Mouse (Mus musculus) CH12.LX (cell line): ENCODE results near the gene Wdr13. TPM values are rescaled to one million over a fixed set of nuclear protein-coding genes. Genes with fewer than 3 reads are reported as not detected.

Source experiments
- DNase-seq: peaks from one replicate; pipeline ENCODE4 v3.0.0-alpha.2; 2013; ENCODE audit errors: extremely low read depth
- H3K27ac ChIP-seq: 2 replicates; pipeline ENCODE4 v1.5.1; 2012; ENCODE audit warnings: low read depth, mild to moderate bottlenecking, control low read depth, moderate library complexity; ENCODE audit not compliant: insufficient read depth
- H3K27me3 ChIP-seq: replicated peaks from 2 replicates; pipeline ENCODE3; 2012; ENCODE audit warnings: inconsistent platforms
- H3K36me3 ChIP-seq, 2 experiments: replicated peaks in 1 of 2; 2 replicates each; pipeline versions ENCODE3 to v1.6.1; 2012; ENCODE audit warnings: inconsistent platforms in 1 of 2, low read length in 1 of 2, mild to moderate bottlenecking in 1 of 2, mixed read lengths in 1 of 2, moderate library complexity in 1 of 2; ENCODE audit not compliant: control insufficient read depth in 1 of 2, insufficient read depth in 1 of 2
- H3K4me1 ChIP-seq, 2 experiments: 2 replicates each; pipeline ENCODE4 v1.6.1; 2012; ENCODE audit warnings: inconsistent platforms in 1 of 2, moderate library complexity in 1 of 2; ENCODE audit not compliant: insufficient read depth in 2 of 2, control insufficient read depth in 1 of 2
- H3K4me2 ChIP-seq: 2 replicates; pipeline ENCODE4 v1.6.1; 2012; ENCODE audit warnings: low read depth, mild to moderate bottlenecking, control low read depth; ENCODE audit not compliant: poor library complexity, insufficient read depth, severe bottlenecking
- H3K4me3 ChIP-seq, 3 experiments: fragments of 150-350 bp in 1 of 3; sonication (generic) in 1 of 3; replicated peaks in 1 of 3; 2 replicates each; pipeline versions ENCODE3 to v1.5.1; 2011 to 2012; ENCODE audit warnings: low read depth in 2 of 3, low read length in 2 of 3, mild to moderate bottlenecking in 2 of 3, moderate library complexity in 2 of 3, control low read depth in 1 of 3, improper control_type of control experiment in 1 of 3, inconsistent platforms in 1 of 3, mixed read lengths in 1 of 3; ENCODE audit not compliant: poor library complexity in 1 of 3
- H3K79me2 ChIP-seq: replicated peaks from 2 replicates; pipeline ENCODE4 v1.6.1; 2012; ENCODE audit warnings: mild to moderate bottlenecking, moderate library complexity; ENCODE audit not compliant: control insufficient read depth, poor library complexity, insufficient read depth, severe bottlenecking; ENCODE audit errors: extremely low read depth
- H3K9ac ChIP-seq: 2 replicates; pipeline ENCODE4 v1.6.1; 2012; ENCODE audit warnings: low read depth, mild to moderate bottlenecking, control low read depth, moderate library complexity; ENCODE audit not compliant: insufficient read depth
- H3K9me3 ChIP-seq: replicated peaks from 2 replicates; pipeline ENCODE3; 2012; ENCODE audit warnings: low read length, inconsistent platforms, mixed read lengths
- BHLHE40 ChIP-seq: IDR thresholded peaks from 2 replicates; pipeline ENCODE4 v1.6.1; 2011; ENCODE audit warnings: mild to moderate bottlenecking, low read depth, low read length, improper control_type of control experiment
- CHD2 ChIP-seq: IDR thresholded peaks from 2 replicates; pipeline ENCODE4 v1.6.1; 2011; ENCODE audit warnings: low read length, improper control_type of control experiment
- ETS1 ChIP-seq: conservative IDR thresholded peaks from 2 replicates; pipeline ENCODE4 v1.6.1; 2012; ENCODE audit warnings: low read depth, mild to moderate bottlenecking, inconsistent platforms, low read length, improper control_type of control experiment, moderate library complexity
- JUND ChIP-seq: conservative IDR thresholded peaks from 2 replicates; pipeline ENCODE4 v1.6.1; 2011; ENCODE audit warnings: low read depth, low read length, improper control_type of control experiment
- MAFK ChIP-seq: IDR thresholded peaks from 2 replicates; pipeline ENCODE4 v1.6.1; 2011; ENCODE audit warnings: low read length, improper control_type of control experiment; ENCODE audit not compliant: insufficient replicate concordance
- MEF2A ChIP-seq: IDR thresholded peaks from 2 replicates; pipeline ENCODE4 v1.6.1; 2014; ENCODE audit warnings: low read depth, mild to moderate bottlenecking, inconsistent platforms, low read length, improper control_type of control experiment, borderline replicate concordance
- MXI1 ChIP-seq: IDR thresholded peaks from 2 replicates; pipeline ENCODE4 v1.6.1; 2011; ENCODE audit warnings: mild to moderate bottlenecking, low read depth, low read length, improper control_type of control experiment
- MYC ChIP-seq: IDR thresholded peaks from 2 replicates; pipeline ENCODE4 v1.6.1; 2011; ENCODE audit warnings: low read depth, mild to moderate bottlenecking, improper control_type of control experiment, low read length
- NRF1 ChIP-seq: IDR thresholded peaks from 2 replicates; pipeline ENCODE4 v1.6.1; 2014; ENCODE audit warnings: low read depth, mild to moderate bottlenecking, inconsistent platforms, low read length, improper control_type of control experiment, moderate library complexity
- POLR2A ChIP-seq: IDR thresholded peaks from 2 replicates; pipeline ENCODE4 v1.6.1; 2011; ENCODE audit warnings: low read depth, mild to moderate bottlenecking, improper control_type of control experiment, low read length
- POLR2AphosphoS2 ChIP-seq: IDR thresholded peaks from 2 replicates; pipeline ENCODE4 v1.6.1; 2011; ENCODE audit warnings: low read depth, low read length, improper control_type of control experiment
- RAD21 ChIP-seq: IDR thresholded peaks from 2 replicates; pipeline ENCODE4 v1.6.1; 2011; ENCODE audit warnings: low read depth, mild to moderate bottlenecking, low read length, improper control_type of control experiment, moderate library complexity
- USF1 ChIP-seq: IDR thresholded peaks from 2 replicates; pipeline ENCODE4 v1.6.1; 2014; ENCODE audit warnings: low read depth, mild to moderate bottlenecking, inconsistent platforms, low read length, improper control_type of control experiment
- ZMIZ1 ChIP-seq: IDR thresholded peaks from 2 replicates; pipeline ENCODE4 v1.6.1; 2012; ENCODE audit warnings: low read depth, mild to moderate bottlenecking, inconsistent platforms, low read length, improper control_type of control experiment
- ZNF384 ChIP-seq: IDR thresholded peaks from 2 replicates; pipeline ENCODE4 v1.6.1; 2012; ENCODE audit warnings: low read depth, low read length, improper control_type of control experiment, inconsistent platforms
- dilution Hi-C: fragments of 300-500 bp; cut with MboI; formaldehyde crosslinking; loops from 2 replicates; pipeline ENCODE4 v1.14.3; 2020; ENCODE audit warnings: low sequenced_read_pairs; ENCODE audit not compliant: extremely low pct_unique_long_range_greater_than_20kb, extremely low pct_ligation_motif_present
- in situ Hi-C: fragments of 300-500 bp; cut with MboI; formaldehyde crosslinking; loops from 3 replicates; pipeline ENCODE4 v1.14.3; 2019; ENCODE audit warnings: low sequenced_read_pairs, low pct_ligation_motif_present, low pct_unique_long_range_greater_than_20kb, mixed read lengths
- polyA plus RNA-seq: library from polyadenylated mRNA; unstranded; fragments of >175 nt; gene quantifications from 2 replicates; pipeline ENCODE4 v1.2.1, GENCODE M21; 2012; ENCODE audit warnings: low read depth; ENCODE audit not compliant: insufficient read length
- total RNA-seq, 2 experiments: library from RNA; depleted of rRNA; stranded (reverse); fragments of 300-350 nt in 1 of 2; fragments of >200 nt in 1 of 2; gene quantifications; 2 replicates each; pipeline ENCODE4 v1.2.3; 2012 to 2014

Wdr13 gene
- total and polyA plus RNA-seq, 3 experiments, result 7.6 to 13.0 (median 11.9) TPM

GRCm38 (mm10) chrX:8141058-8141457 lies 8.4 kb upstream of the Wdr13 start:
- Histone ChIP-seq H3K4me1 (peaks cover 2 to 15% of the 10 kb centered on the region in 2 experiments; a peak in 3 of 4 replicates), H3K36me3 (peaks cover 37 to 65% of the 10 kb centered on the region in 2 experiments), H3K9me3 (no peaks in the 10 kb centered on the region), H3K4me3 (no peak overlapping the region), H3K27me3 (no peaks in the 10 kb centered on the region), H3K9ac (no peak overlapping the region), H3K27ac (no peak overlapping the region), H3K79me2 (peaks cover 23% of the 10 kb centered on the region), H3K4me2 (no peak overlapping the region)
- peak; percentile 42; the same call in 1 of the 2 replicates for TF ChIP-seq ZMIZ1
- TF ChIP-seq ZNF384, result no peak
- TF ChIP-seq RAD21, result no peak
- no peak for TF ChIP-seq ETS1
- TF ChIP-seq POLR2A, result peak; percentile 7; the same call in 1 of the 2 replicates
- TF ChIP-seq CHD2, result no peak
- no peak for TF ChIP-seq BHLHE40
- TF ChIP-seq MXI1, result no peak
- TF ChIP-seq USF1, result no peak
- peak; percentile 87; the same call in 1 of the 2 replicates for TF ChIP-seq POLR2AphosphoS2
- no peak for TF ChIP-seq MAFK
- dilution Hi-C loops, result no loop called here
- in situ Hi-C loops, result no loop called here
- DNase-seq, result no peak

- in situ Hi-C loops (no loop called here), dilution Hi-C loops (no loop called here)
- TF ChIP-seq MYC (no peak), JUND (no peak), MEF2A (no peak), POLR2A (no peak; the same call in 1 of the 2 replicates), NRF1 (no peak), ZMIZ1 (no peak)
- no peak overlapping the region for H3K9ac ChIP-seq
- peaks cover 20% of the 10 kb centered on the region for H3K79me2 ChIP-seq
- DNase-seq, result no peak
- H3K9me3 ChIP-seq, result no peaks in the 10 kb centered on the region
- H3K27me3 ChIP-seq, result no peaks in the 10 kb centered on the region
- H3K4me2 ChIP-seq, result no peak overlapping the region
- H3K27ac ChIP-seq, result no peak overlapping the region
- H3K4me3 ChIP-seq, result no peak overlapping the region
- H3K36me3 ChIP-seq, result peaks cover 37 to 65% of the 10 kb centered on the region in 2 experiments
- H3K4me1 ChIP-seq, result peaks cover 2 to 15% of the 10 kb centered on the region in 2 experiments; a peak in 3 of 4 replicates
Observed at GRCm38 (mm10) chrX:8140446-8140845, 7.8 kb upstream of the Wdr13 start.
